Comparison of ENCODE assay signal across 21 mouse cellular contexts in the genomic region with DNA sequence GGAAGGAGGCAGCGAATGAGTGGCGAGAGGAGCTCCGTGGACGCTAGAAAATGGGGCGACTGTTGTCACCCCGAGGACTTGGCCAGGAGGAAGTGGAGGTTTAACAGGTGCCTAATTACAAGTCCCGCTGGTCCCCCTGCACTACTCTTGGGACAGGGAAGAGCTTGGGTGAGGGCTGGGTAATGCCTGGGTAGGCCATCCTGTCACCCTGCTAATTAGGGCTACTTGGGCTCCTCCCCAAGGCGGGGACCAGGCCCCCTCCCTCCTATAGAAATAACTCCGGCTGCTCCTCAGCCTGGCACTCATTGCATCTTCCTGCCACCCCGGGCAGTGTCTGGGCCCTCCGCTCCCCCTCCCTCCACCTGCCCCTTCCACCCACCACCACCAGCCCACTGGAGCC. TPM values are rescaled to one million over a fixed set of nuclear protein-coding genes. Genes with fewer than 3 reads are reported as not detected.
"Had no signal": no experiment of that assay in that cellular context is flagged by ENCODE, and none has a peak within 500 bp of the region (broad histone marks: within the 10 kb centered on the region; RNA-seq: fewer than 3 reads in every experiment).

Gene Vsig8 (plus strand): TSS at position 301 of the 400 bp plus-strand sequence.

- H3K4me2 ChIP-seq: liver, embryonic 13.5 days; lung, embryonic 14.5 days; midbrain, embryonic 13.5 days; neural tube, embryonic 13.5 days had no signal

- H3K36me3 ChIP-seq: liver, embryonic 13.5 days; midbrain, embryonic 10.5 days; midbrain, embryonic 13.5 days; neural tube, embryonic 13.5 days had no signal

- H3K27ac ChIP-seq: kidney, postnatal 0 days; layer of hippocampus, adult 2 months; liver, embryonic 13.5 days; midbrain, embryonic 10.5 days; midbrain, embryonic 13.5 days; neural tube, embryonic 13.5 days had no signal

- ATAC-seq: intestine, embryonic 16.5 days; lung, postnatal 0 days; midbrain, embryonic 13.5 days; midbrain, embryonic 16.5 days had no signal

- H3K4me3 ChIP-seq: layer of hippocampus, adult 2 months; liver, embryonic 13.5 days; megakaryocyte, embryonic 14.5 days; midbrain, embryonic 10.5 days; midbrain, embryonic 13.5 days; myocyte; neural tube, embryonic 13.5 days had no signal

- H3K9me3 ChIP-seq: liver, embryonic 13.5 days; megakaryocyte, embryonic 14.5 days; midbrain, embryonic 10.5 days; midbrain, embryonic 13.5 days; neural tube, embryonic 13.5 days had no signal

- DNase-seq: kidney, adult 2 months; kidney, postnatal 25 days; layer of hippocampus, adult 9-11 months; liver, embryonic 13.5 days; lung, embryonic 14.5 days; retina, postnatal 1 day; right cerebral cortex, postnatal 25 days; spleen, adult 18-20 months; thymus, postnatal 25 days had no signal

- H3K9ac ChIP-seq: liver, embryonic 13.5 days; lung, embryonic 14.5 days; midbrain, embryonic 13.5 days; neural tube, embryonic 13.5 days had no signal

- H3K4me1 ChIP-seq: liver, embryonic 13.5 days had no signal

RNA-seq across cellular contexts. Expression of gene Vsig8, which starts in this region (rescaled TPM):
- polyA plus RNA-seq: limb, embryonic 11.5 days; liver, adult 2 months; liver, embryonic 13.5 days; myocyte had no signal
